Mouse (Mus musculus): ENCODE data around the gene Fbll1. TPM values are rescaled to one million over a fixed set of nuclear protein-coding genes. Genes with fewer than 3 reads are reported as not detected.
A peak's percentile ranks its signal among the peaks of the same experiment; 100 is the strongest.

The Fbll1 gene
- polyA plus RNA-seq, 1 experiment: 0.05 TPM

GRCm38 (mm10) chr11:35769746-35770437, 28.8 kb downstream of the Fbll1 start:
- TF ChIP-seq CTCF (conservative IDR thresholded peaks at IDR 0.05; ENCODE audit: insufficient read depth, insufficient read length, low read depth, low read length) (no peak), POLR2A (IDR thresholded peaks at IDR 0.05; ENCODE audit: low read depth, low read length) (peak; percentile 42)
- H3K4me3 ChIP-seq (ENCODE audit: insufficient read depth, low read depth, low read length): peak overlapping the region; percentile 99
- H3K36me3 ChIP-seq (ENCODE audit: control insufficient read depth, insufficient read depth, low read length): no peaks in the 10 kb centered on the region
- peak overlapping the region; percentile 94 for H3K27ac ChIP-seq (ENCODE audit: insufficient read depth, low read depth, low read length)
- peaks cover 9% of the 10 kb centered on the region; the same call in 1 of the 2 replicates for H3K4me1 ChIP-seq (ENCODE audit: control insufficient read depth, insufficient read depth, low read length)
- no peak for DNase-seq
- no peaks in the 10 kb centered on the region for H3K27me3 ChIP-seq (replicated peaks; ENCODE audit: control insufficient read depth, insufficient read depth, low read length)
- under 1% methylated on average over 38 of the region's 41 CpGs for WGBS

DNA sequence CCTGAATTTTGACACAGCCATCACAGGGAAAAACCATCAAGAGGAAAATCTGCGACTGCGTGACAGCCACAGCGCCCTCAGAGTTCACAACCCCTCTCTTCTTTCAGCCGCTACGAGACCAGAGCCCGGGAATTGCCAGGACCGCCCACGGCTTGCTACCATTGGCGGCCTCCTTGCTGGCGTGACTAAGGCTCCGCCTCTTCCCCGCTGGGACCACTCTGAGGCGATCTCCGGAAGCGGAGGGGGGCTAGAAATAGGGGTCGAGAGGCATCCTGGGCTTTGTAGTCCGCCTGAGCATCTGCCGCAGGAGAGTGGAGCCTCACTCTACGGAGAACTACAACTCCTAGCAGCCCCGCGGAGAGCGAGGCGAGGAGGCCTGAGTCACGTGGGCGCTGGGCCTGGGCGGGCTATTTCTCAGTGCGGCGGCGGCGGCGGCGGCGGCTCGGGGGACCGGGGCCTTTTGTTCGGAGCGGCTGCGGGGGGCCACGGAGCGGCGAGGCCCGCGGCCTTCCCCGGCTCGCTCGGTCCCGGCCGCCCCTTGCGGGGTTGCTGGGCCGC, 29.4 kb downstream of the Fbll1 start, which contains the start of gene Pank3:
Pank3 (plus strand) TSS at position 297 of the 558 bp plus-strand sequence.
- peak; percentile 99 for DNase-seq
- Histone ChIP-seq H3K27me3 (replicated peaks; ENCODE audit: control insufficient read depth, insufficient read depth, low read length) (no peaks in the 10 kb centered on the region), H3K4me3 (ENCODE audit: insufficient read depth, low read depth, low read length) (peak within 1 kb of the TSS; percentile 99), H3K27ac (ENCODE audit: insufficient read depth, low read depth, low read length) (peak within 1 kb of the TSS; percentile 94), H3K36me3 (ENCODE audit: control insufficient read depth, insufficient read depth, low read length) (no peaks in the 10 kb centered on the region), H3K4me1 (ENCODE audit: control insufficient read depth, insufficient read depth, low read length) (peaks cover 9% of the 10 kb centered on the region; the same call in 1 of the 2 replicates)
- WGBS: under 1% methylated on average over 47 of the region's 50 CpGs
- no peak for TF ChIP-seq CTCF (conservative IDR thresholded peaks at IDR 0.05; ENCODE audit: insufficient read depth, insufficient read length, low read depth, low read length)

DNA sequence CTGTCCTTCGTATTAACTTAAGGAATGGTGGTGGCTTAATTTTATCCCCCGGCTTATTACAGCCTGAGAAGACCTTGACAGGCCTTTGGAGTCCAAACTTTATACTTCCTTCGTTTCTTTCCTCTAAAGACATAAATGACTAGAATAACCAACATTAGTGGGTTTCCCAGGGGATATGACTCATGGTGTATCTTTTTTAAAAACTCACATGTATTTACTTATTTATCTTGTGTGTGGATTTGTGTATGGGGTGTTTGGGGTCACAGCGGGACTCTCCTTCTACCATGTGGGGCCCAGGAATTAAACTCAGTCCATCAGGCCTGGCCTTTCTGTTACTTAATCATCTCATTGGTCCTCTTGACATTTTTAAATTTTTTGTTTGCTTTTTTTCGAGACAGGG, 31.8 kb downstream of the Fbll1 start:
- Histone ChIP-seq H3K4me3 (ENCODE audit: insufficient read depth, low read depth, low read length) (no peak overlapping the region), H3K4me1 (ENCODE audit: control insufficient read depth, insufficient read depth, low read length) (peaks cover 4% of the 10 kb centered on the region; the same call in 1 of the 2 replicates), H3K36me3 (ENCODE audit: control insufficient read depth, insufficient read depth, low read length) (no peaks in the 10 kb centered on the region), H3K27me3 (replicated peaks; ENCODE audit: control insufficient read depth, insufficient read depth, low read length) (no peaks in the 10 kb centered on the region), H3K27ac (ENCODE audit: insufficient read depth, low read depth, low read length) (no peak overlapping the region)
- DNase-seq: no peak
- no peak for TF ChIP-seq CTCF (conservative IDR thresholded peaks at IDR 0.05; ENCODE audit: insufficient read depth, insufficient read length, low read depth, low read length)
- no peak for TF ChIP-seq POLR2A (IDR thresholded peaks at IDR 0.05; ENCODE audit: low read depth, low read length)
- WGBS: 82% methylated on average over 5 of the region's 5 CpGs

GRCm38 (mm10) chr11:35760627-35761003, 38.1 kb downstream of the Fbll1 start:
- no peaks in the 10 kb centered on the region for H3K27me3 ChIP-seq (replicated peaks; ENCODE audit: control insufficient read depth, insufficient read depth, low read length)
- no peak for DNase-seq
- WGBS: 96% methylated on average over 4 of the region's 4 CpGs
- H3K36me3 ChIP-seq (ENCODE audit: control insufficient read depth, insufficient read depth, low read length): no peaks in the 10 kb centered on the region
- no peak overlapping the region for H3K4me3 ChIP-seq (ENCODE audit: insufficient read depth, low read depth, low read length)
- H3K27ac ChIP-seq (ENCODE audit: insufficient read depth, low read depth, low read length): no peak overlapping the region
- no peaks in the 10 kb centered on the region for H3K4me1 ChIP-seq (ENCODE audit: control insufficient read depth, insufficient read depth, low read length)
- no peak for TF ChIP-seq POLR2A (IDR thresholded peaks at IDR 0.05; ENCODE audit: low read depth, low read length)
- no peak for TF ChIP-seq CTCF (conservative IDR thresholded peaks at IDR 0.05; ENCODE audit: insufficient read depth, insufficient read length, low read depth, low read length)

GRCm38 (mm10) chr11:35760001-35760626, 38.6 kb downstream of the Fbll1 start:
- H3K27ac ChIP-seq (ENCODE audit: insufficient read depth, low read depth, low read length): no peak overlapping the region

DNA sequence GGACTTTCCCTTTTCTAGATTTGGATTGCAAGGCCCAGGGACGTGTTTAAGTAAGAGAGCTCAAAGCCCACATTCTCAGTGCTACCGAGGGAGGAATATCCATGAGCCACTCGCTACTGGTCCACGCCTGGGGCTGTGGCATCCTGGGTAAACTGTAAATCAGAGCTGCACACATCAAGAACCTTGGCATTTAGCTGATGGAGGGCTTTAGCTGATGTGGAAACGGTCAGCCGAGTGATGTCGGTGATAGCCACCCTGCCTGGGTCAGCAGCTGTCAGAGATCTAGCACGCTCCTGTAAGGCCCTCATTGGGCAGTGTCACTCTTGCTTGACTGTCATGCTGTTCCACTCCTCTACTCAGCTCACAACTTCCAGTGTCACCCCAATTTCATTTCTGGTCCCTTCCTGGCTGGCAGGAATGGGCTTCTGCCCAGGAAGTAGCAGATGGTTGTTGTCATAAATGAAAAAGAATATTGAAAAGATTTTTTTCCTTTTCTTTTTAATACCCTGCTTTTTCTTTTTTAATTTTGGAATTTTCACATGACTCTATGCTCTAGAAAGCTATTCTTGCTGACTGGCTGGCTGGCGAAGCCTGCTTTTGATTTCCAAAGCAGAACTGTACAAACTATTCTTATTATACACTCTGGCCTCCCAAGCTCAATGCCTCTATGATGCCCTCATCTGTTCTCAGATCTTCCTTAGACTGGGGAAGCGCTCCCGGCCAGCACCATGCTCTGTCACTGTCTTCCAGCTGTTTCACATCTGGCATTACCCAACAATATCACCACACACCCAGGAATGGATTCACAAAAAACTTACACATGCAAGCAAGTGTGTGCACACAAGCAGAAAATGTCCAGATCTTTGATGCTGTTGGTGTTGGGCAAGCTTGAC, 42.0 kb downstream of the Fbll1 start:
- H3K27ac ChIP-seq (ENCODE audit: insufficient read depth, low read depth, low read length): no peak overlapping the region
- no peak for DNase-seq
- whole genome bisulfite sequencing: 83% methylated on average over 11 of the region's 11 CpGs
- TF ChIP-seq POLR2A (IDR thresholded peaks at IDR 0.05; ENCODE audit: low read depth, low read length) (no peak), CTCF (conservative IDR thresholded peaks at IDR 0.05; ENCODE audit: insufficient read depth, insufficient read length, low read depth, low read length) (no peak)
- no peaks in the 10 kb centered on the region for H3K27me3 ChIP-seq (replicated peaks; ENCODE audit: control insufficient read depth, insufficient read depth, low read length)
- H3K36me3 ChIP-seq (ENCODE audit: control insufficient read depth, insufficient read depth, low read length): no peaks in the 10 kb centered on the region
- no peak overlapping the region for H3K4me3 ChIP-seq (ENCODE audit: insufficient read depth, low read depth, low read length)
- no peaks in the 10 kb centered on the region for H3K4me1 ChIP-seq (ENCODE audit: control insufficient read depth, insufficient read depth, low read length)

More at GRCm38 (mm10) chr11:35760001-35760626, 38.6 kb downstream of the Fbll1 start:
- H3K36me3 ChIP-seq (ENCODE audit: control insufficient read depth, insufficient read depth, low read length): no peaks in the 10 kb centered on the region
- H3K27me3 ChIP-seq (replicated peaks; ENCODE audit: control insufficient read depth, insufficient read depth, low read length): no peaks in the 10 kb centered on the region
- 92% methylated on average over 7 of the region's 7 CpGs for WGBS
- no peaks in the 10 kb centered on the region for H3K4me1 ChIP-seq (ENCODE audit: control insufficient read depth, insufficient read depth, low read length)
- DNase-seq: no peak
- TF ChIP-seq CTCF (conservative IDR thresholded peaks at IDR 0.05; ENCODE audit: insufficient read depth, insufficient read length, low read depth, low read length) (no peak), POLR2A (IDR thresholded peaks at IDR 0.05; ENCODE audit: low read depth, low read length) (no peak)
- no peak overlapping the region for H3K4me3 ChIP-seq (ENCODE audit: insufficient read depth, low read depth, low read length)

Data from kidney, adult 2 months (tissue).